Comparison of ENCODE assay signal across 10 mouse cellular contexts in the genomic region with DNA sequence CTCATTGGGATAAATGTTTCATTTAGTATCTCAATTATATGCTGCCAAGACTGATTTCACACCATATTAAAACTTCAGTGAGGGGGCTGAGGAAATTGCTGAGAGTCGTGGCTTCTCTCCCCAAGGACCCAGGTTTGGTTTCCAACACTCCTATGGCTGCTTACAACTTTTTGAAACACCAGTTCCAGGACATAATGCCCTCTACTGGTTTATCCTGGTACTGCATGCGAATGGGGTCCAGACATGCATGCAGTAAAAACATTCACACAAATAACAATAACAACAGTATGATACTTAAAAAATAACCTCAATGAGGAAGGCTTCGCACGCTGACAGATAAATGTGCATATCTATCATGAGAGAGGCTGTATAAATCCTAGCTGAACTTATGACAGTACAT.
DNase-seq lines count a peak whose midpoint lies in the region; ATAC-seq and TF ChIP-seq lines count a peak whose summit lies in the region.
"Had no signal": no experiment of that assay in that cellular context is flagged by ENCODE, and none has a peak within 500 bp of the region (broad histone marks: within the 10 kb centered on the region; RNA-seq: fewer than 3 reads in every experiment).

No protein-coding gene starts in this region.

- no peak overlapping the region for H3K9ac ChIP-seq in kidney, postnatal 0 days (ENCODE audit: low read depth, low read length)
- no peak overlapping the region for H3K9ac ChIP-seq in kidney, embryonic 15.5 days
- H3K9ac ChIP-seq: heart, embryonic 15.5 days; lung, embryonic 15.5 days had no signal

- no peak overlapping the region for H3K27ac ChIP-seq in kidney, postnatal 0 days
- H3K27ac ChIP-seq in kidney, embryonic 15.5 days, result no peak overlapping the region
- H3K27ac ChIP-seq: heart, embryonic 15.5 days; lung, embryonic 15.5 days had no signal

- TF ChIP-seq CTCF in kidney, postnatal 0 days (IDR thresholded peaks at IDR 0.05; ENCODE audit: low read depth), result peak; percentile 52; the same call in 1 of the 2 replicates
- peak; percentile 94 for TF ChIP-seq CTCF in E14TG2a.4 (conservative IDR thresholded peaks at IDR 0.05; ENCODE audit: low read length)

- ATAC-seq in kidney, postnatal 0 days (replicated peaks; ENCODE audit: low FRiP score, low read depth), result no peak
- ATAC-seq in kidney, embryonic 15.5 days (replicated peaks; ENCODE audit: low FRiP score), result no peak

- no peaks in the 10 kb centered on the region for H3K9me3 ChIP-seq in kidney, postnatal 0 days (replicated peaks; ENCODE audit: low read length)
- no peaks in the 10 kb centered on the region for H3K9me3 ChIP-seq in kidney, embryonic 15.5 days (replicated peaks)
- no peaks in the 10 kb centered on the region for H3K9me3 ChIP-seq in E14TG2a.4 (ENCODE audit: low read length)
- H3K9me3 ChIP-seq: heart, embryonic 15.5 days; lung, embryonic 15.5 days had no signal

- WGBS in kidney, postnatal 0 days, result 71% methylated on average over 4 of the region's 4 CpGs
- WGBS in kidney, embryonic 15.5 days, result 70% methylated on average over 4 of the region's 4 CpGs

- H3K4me2 ChIP-seq in kidney, postnatal 0 days (ENCODE audit: low read length), result no peak overlapping the region
- no peak overlapping the region for H3K4me2 ChIP-seq in kidney, embryonic 15.5 days
- H3K4me2 ChIP-seq: heart, embryonic 15.5 days; lung, embryonic 15.5 days had no signal

- H3K4me3 ChIP-seq in kidney, postnatal 0 days (replicated peaks; ENCODE audit: low read depth, low read length), result no peak overlapping the region
- no peak overlapping the region for H3K4me3 ChIP-seq in kidney, embryonic 15.5 days (replicated peaks)
- H3K4me3 ChIP-seq in E14TG2a.4 (replicated peaks; ENCODE audit: low read length), result no peak overlapping the region
- H3K4me3 ChIP-seq: heart, embryonic 15.5 days; lung, embryonic 15.5 days; myocyte had no signal

- no peaks in the 10 kb centered on the region for H3K4me1 ChIP-seq in kidney, postnatal 0 days (replicated peaks; ENCODE audit: insufficient read depth, low read length)
- no peaks in the 10 kb centered on the region for H3K4me1 ChIP-seq in kidney, embryonic 15.5 days
- no peaks in the 10 kb centered on the region for H3K4me1 ChIP-seq in E14TG2a.4 (replicated peaks; ENCODE audit: low read depth, low read length)
- H3K4me1 ChIP-seq: heart, embryonic 15.5 days; lung, embryonic 15.5 days had no signal

- no peak for DNase-seq in kidney, postnatal 0 days (ENCODE audit: low spot score)
- peak; percentile 8 for DNase-seq in 416B (ENCODE audit: low read depth)
- DNase-seq in induced T-regulatory cell, adult 2 months (ENCODE audit: low read depth), result peak; percentile 12
- no peak for DNase-seq in urinary bladder, postnatal 25 days (ENCODE audit: low spot score)
- DNase-seq in spleen, postnatal 36 days (ENCODE audit: low spot score in 2 of 2), result no peak

- no peaks in the 10 kb centered on the region for H3K27me3 ChIP-seq in kidney, postnatal 0 days (ENCODE audit: insufficient read depth, low read length)
- H3K27me3 ChIP-seq in kidney, embryonic 15.5 days, result no peaks in the 10 kb centered on the region
- no peaks in the 10 kb centered on the region for H3K27me3 ChIP-seq in E14TG2a.4 (ENCODE audit: insufficient read depth, low read length)
- H3K27me3 ChIP-seq: heart, embryonic 15.5 days; lung, embryonic 15.5 days had no signal

- H3K36me3 ChIP-seq in kidney, postnatal 0 days (ENCODE audit: insufficient read depth, low read length), result no peaks in the 10 kb centered on the region
- no peaks in the 10 kb centered on the region for H3K36me3 ChIP-seq in kidney, embryonic 15.5 days
- H3K36me3 ChIP-seq in E14TG2a.4 (ENCODE audit: insufficient read depth, low read length), result no peaks in the 10 kb centered on the region
- H3K36me3 ChIP-seq: heart, embryonic 15.5 days; lung, embryonic 15.5 days had no signal

Comparison
In these comparisons a context has a peak if more than half of its experiments do, and no peak if none do; other contexts are left out.
1. DNase-seq: peak in 416B (single experiment) and induced T-regulatory cell, adult 2 months (single experiment); none in kidney, postnatal 0 days (single experiment), urinary bladder, postnatal 25 days (single experiment) and spleen, postnatal 36 days (0 of 2).